Mouse (Mus musculus): ENCODE measurements around the gene Ank3. TPM values are rescaled to one million over a fixed set of nuclear protein-coding genes. Genes with fewer than 3 reads are reported as not detected.

The Ank3 gene
- polyA plus RNA-seq, 1 experiment from 2014 or later: 48.9 TPM

- Histone ChIP-seq H3K27me3 (ENCODE audit: control insufficient read depth, insufficient read depth, low read length) (no peaks in the 10 kb centered on the region), H3K4me1 (ENCODE audit: control insufficient read depth, insufficient read depth, low read length) (0 out of 2 replicates have a peak, but pooled peaks cover 5% of the 10 kb centered on the region), H3K9me3 (replicated peaks; ENCODE audit: control insufficient read depth, low read length) (no peaks in the 10 kb centered on the region), H3K36me3 (ENCODE audit: control insufficient read depth, insufficient read depth, low read length) (no peaks in the 10 kb centered on the region), H3K4me3 (ENCODE audit: low read depth, low read length) (no peak overlapping the region), H3K4me2 (no peak overlapping the region), H3K9ac (ENCODE audit: low read depth, low read length) (no peak overlapping the region), H3K27ac (ENCODE audit: low read depth, low read length) (no peak overlapping the region)
- 83% methylated on average over 5 of the region's 5 CpGs for WGBS (ENCODE audit: insufficient replicate concordance)
- ATAC-seq (replicated peaks; ENCODE audit: insufficient number of reproducible peaks, low FRiP score, low TSS enrichment): no peak
Measured at GRCm38 (mm10) chr10:69917711-69918110, 519.1 kb downstream of the Ank3 start.

GRCm38 (mm10) chr10:69918461-69919151 is 520.0 kb downstream of the Ank3 start:
- peaks cover 8% of the 10 kb centered on the region; the same call in 1 of the 2 replicates for H3K4me1 ChIP-seq (ENCODE audit: control insufficient read depth, insufficient read depth, low read length)

DNA sequence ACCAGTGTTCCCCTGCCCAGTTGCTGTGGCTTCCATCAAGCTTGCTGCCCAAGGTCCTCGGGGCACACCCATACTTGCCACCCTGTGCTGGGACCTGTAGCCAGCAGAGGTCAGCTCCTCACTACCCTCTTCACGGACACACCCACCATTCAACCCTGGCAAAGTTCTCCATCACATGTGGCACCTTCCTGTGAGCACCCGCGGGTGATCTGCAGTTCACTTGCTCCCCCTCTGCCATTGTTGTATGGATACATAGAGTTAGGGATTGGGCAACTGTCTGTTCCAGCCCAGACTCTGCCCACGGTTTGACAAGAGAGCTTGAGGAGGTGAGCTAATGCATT is 520.5 kb downstream of the Ank3 start:
- Histone ChIP-seq H3K36me3 (ENCODE audit: control insufficient read depth, insufficient read depth, low read length) (no peaks in the 10 kb centered on the region), H3K4me2 (no peak overlapping the region), H3K9ac (ENCODE audit: low read depth, low read length) (no peak overlapping the region), H3K4me1 (ENCODE audit: control insufficient read depth, insufficient read depth, low read length) (peaks cover 13% of the 10 kb centered on the region; the same call in 1 of the 2 replicates), H3K9me3 (replicated peaks; ENCODE audit: control insufficient read depth, low read length) (no peaks in the 10 kb centered on the region), H3K4me3 (ENCODE audit: low read depth, low read length) (no peak overlapping the region), H3K27me3 (ENCODE audit: control insufficient read depth, insufficient read depth, low read length) (no peaks in the 10 kb centered on the region), H3K27ac (ENCODE audit: low read depth, low read length) (no peak overlapping the region)
- no peak for ATAC-seq (replicated peaks; ENCODE audit: insufficient number of reproducible peaks, low FRiP score, low TSS enrichment)
- 74% methylated on average over 5 of the region's 5 CpGs for WGBS (ENCODE audit: insufficient replicate concordance)

More at GRCm38 (mm10) chr10:69918461-69919151, 520.0 kb downstream of the Ank3 start:
- H3K4me3 ChIP-seq (ENCODE audit: low read depth, low read length): no peak overlapping the region
- WGBS (ENCODE audit: insufficient replicate concordance): 94% methylated on average over 6 of the region's 6 CpGs
- H3K4me2 ChIP-seq: no peak overlapping the region
- no peaks in the 10 kb centered on the region for H3K9me3 ChIP-seq (replicated peaks; ENCODE audit: control insufficient read depth, low read length)
- H3K9ac ChIP-seq (ENCODE audit: low read depth, low read length): no peak overlapping the region
- no peak for ATAC-seq (replicated peaks; ENCODE audit: insufficient number of reproducible peaks, low FRiP score, low TSS enrichment)
- no peaks in the 10 kb centered on the region for H3K36me3 ChIP-seq (ENCODE audit: control insufficient read depth, insufficient read depth, low read length)
- H3K27me3 ChIP-seq (ENCODE audit: control insufficient read depth, insufficient read depth, low read length): no peaks in the 10 kb centered on the region
- H3K27ac ChIP-seq (ENCODE audit: low read depth, low read length): no peak overlapping the region

DNA sequence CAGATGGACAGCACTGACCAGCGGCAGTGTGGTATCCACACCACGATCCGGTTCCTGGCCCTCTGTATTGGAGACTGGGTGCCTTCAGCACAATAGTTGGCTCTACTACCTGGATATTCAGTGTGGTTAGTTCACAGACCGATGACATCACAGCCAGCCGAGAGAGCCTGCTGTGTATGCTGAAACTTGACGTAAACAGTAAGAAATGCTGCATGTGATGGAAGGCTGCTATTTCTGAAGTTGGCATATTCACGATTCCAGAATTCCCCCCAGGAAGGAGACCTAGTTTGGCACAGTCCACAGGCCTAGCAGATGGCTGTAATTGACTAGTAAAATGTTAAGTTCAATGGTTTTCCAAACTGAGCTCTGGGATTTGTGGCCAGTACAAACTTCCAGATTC is 521.2 kb downstream of the Ank3 start:
- Histone ChIP-seq H3K9ac (ENCODE audit: low read depth, low read length) (no peak overlapping the region), H3K4me3 (ENCODE audit: low read depth, low read length) (no peak overlapping the region), H3K9me3 (replicated peaks; ENCODE audit: control insufficient read depth, low read length) (no peaks in the 10 kb centered on the region), H3K4me1 (ENCODE audit: control insufficient read depth, insufficient read depth, low read length) (peaks cover 17% of the 10 kb centered on the region), H3K27ac (ENCODE audit: low read depth, low read length) (no peak overlapping the region), H3K36me3 (ENCODE audit: control insufficient read depth, insufficient read depth, low read length) (no peaks in the 10 kb centered on the region), H3K4me2 (no peak overlapping the region), H3K27me3 (ENCODE audit: control insufficient read depth, insufficient read depth, low read length) (no peaks in the 10 kb centered on the region)
- no peak for ATAC-seq (replicated peaks; ENCODE audit: insufficient number of reproducible peaks, low FRiP score, low TSS enrichment)
- 81% methylated on average over 7 of the region's 7 CpGs for WGBS (ENCODE audit: insufficient replicate concordance)

- no peak overlapping the region for H3K27ac ChIP-seq (ENCODE audit: low read depth, low read length)
- H3K27me3 ChIP-seq (ENCODE audit: control insufficient read depth, insufficient read depth, low read length): no peaks in the 10 kb centered on the region
- ATAC-seq (replicated peaks; ENCODE audit: insufficient number of reproducible peaks, low FRiP score, low TSS enrichment): no peak
- no peaks in the 10 kb centered on the region for H3K9me3 ChIP-seq (replicated peaks; ENCODE audit: control insufficient read depth, low read length)
- H3K4me3 ChIP-seq (ENCODE audit: low read depth, low read length): no peak overlapping the region
- no peak overlapping the region for H3K4me2 ChIP-seq
- H3K4me1 ChIP-seq (ENCODE audit: control insufficient read depth, insufficient read depth, low read length): peaks cover 26% of the 10 kb centered on the region
- no peak overlapping the region for H3K9ac ChIP-seq (ENCODE audit: low read depth, low read length)
- no peaks in the 10 kb centered on the region for H3K36me3 ChIP-seq (ENCODE audit: control insufficient read depth, insufficient read depth, low read length)
- 74% methylated on average over 5 of the region's 5 CpGs for WGBS (ENCODE audit: insufficient replicate concordance)
Measured at GRCm38 (mm10) chr10:69922076-69922475, 523.5 kb downstream of the Ank3 start.

GRCm38 (mm10) chr10:69923801-69924200 is 525.2 kb downstream of the Ank3 start:
- no peaks in the 10 kb centered on the region for H3K27me3 ChIP-seq (ENCODE audit: control insufficient read depth, insufficient read depth, low read length)
- H3K4me3 ChIP-seq (ENCODE audit: low read depth, low read length): peak overlapping the region; percentile 39; the same call in 1 of the 2 replicates
- H3K9me3 ChIP-seq (replicated peaks; ENCODE audit: control insufficient read depth, low read length): no peaks in the 10 kb centered on the region
- no peak overlapping the region for H3K9ac ChIP-seq (ENCODE audit: low read depth, low read length)
- 0 out of 2 replicates have a peak overlapping the region, but pooled peaks have one; percentile 6 for H3K27ac ChIP-seq (ENCODE audit: low read depth, low read length)
- H3K4me1 ChIP-seq (ENCODE audit: control insufficient read depth, insufficient read depth, low read length): peaks cover 26% of the 10 kb centered on the region
- H3K36me3 ChIP-seq (ENCODE audit: control insufficient read depth, insufficient read depth, low read length): no peaks in the 10 kb centered on the region
- H3K4me2 ChIP-seq: peak overlapping the region; percentile 73
- 10% methylated on average over 8 of the region's 8 CpGs for WGBS (ENCODE audit: insufficient replicate concordance)
- no peak; the same call in 1 of the 2 replicates for ATAC-seq (replicated peaks; ENCODE audit: insufficient number of reproducible peaks, low FRiP score, low TSS enrichment)

GRCm38 (mm10) chr10:69924321-69924720 is 525.7 kb downstream of the Ank3 start:
- Histone ChIP-seq H3K9me3 (replicated peaks; ENCODE audit: control insufficient read depth, low read length) (no peaks in the 10 kb centered on the region), H3K9ac (ENCODE audit: low read depth, low read length) (peak overlapping the region; percentile 66; the same call in 1 of the 2 replicates), H3K27ac (ENCODE audit: low read depth, low read length) (0 out of 2 replicates have a peak overlapping the region, but pooled peaks have one; percentile 6), H3K4me2 (peak overlapping the region; percentile 73), H3K36me3 (ENCODE audit: control insufficient read depth, insufficient read depth, low read length) (no peaks in the 10 kb centered on the region), H3K4me1 (ENCODE audit: control insufficient read depth, insufficient read depth, low read length) (peaks cover 26% of the 10 kb centered on the region), H3K27me3 (ENCODE audit: control insufficient read depth, insufficient read depth, low read length) (no peaks in the 10 kb centered on the region), H3K4me3 (ENCODE audit: low read depth, low read length) (peak overlapping the region; percentile 39)
- ATAC-seq (replicated peaks; ENCODE audit: insufficient number of reproducible peaks, low FRiP score, low TSS enrichment): peak; percentile 85
- 1% methylated on average over 11 of the region's 11 CpGs for WGBS (ENCODE audit: insufficient replicate concordance)

DNA sequence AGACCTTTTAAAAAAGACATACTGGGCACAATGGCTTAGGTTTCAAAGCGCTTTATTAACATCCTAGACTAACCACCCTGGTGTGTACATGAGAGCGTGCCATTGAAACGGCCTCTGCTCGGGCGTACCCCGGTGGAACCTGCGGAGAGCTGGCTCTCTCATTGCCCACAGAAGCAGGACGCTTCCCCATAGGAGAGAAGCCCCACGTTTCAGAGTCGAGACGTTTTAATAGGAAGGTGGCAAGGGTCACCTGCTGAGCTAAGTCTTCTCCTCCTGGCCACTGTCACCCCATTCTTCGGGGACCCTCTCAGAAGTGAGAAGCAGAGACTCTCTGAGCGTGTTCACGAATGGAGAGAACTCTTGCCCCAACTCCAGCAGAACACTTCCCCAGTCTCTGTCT is 526.3 kb downstream of the Ank3 start:
- no peaks in the 10 kb centered on the region for H3K36me3 ChIP-seq (ENCODE audit: control insufficient read depth, insufficient read depth, low read length)
- peak overlapping the region; percentile 39 for H3K4me3 ChIP-seq (ENCODE audit: low read depth, low read length)
- H3K4me2 ChIP-seq: peak overlapping the region; percentile 73
- no peaks in the 10 kb centered on the region for H3K9me3 ChIP-seq (replicated peaks; ENCODE audit: control insufficient read depth, low read length)
- peak; percentile 36; the same call in 1 of the 2 replicates for ATAC-seq (replicated peaks; ENCODE audit: insufficient number of reproducible peaks, low FRiP score, low TSS enrichment)
- H3K9ac ChIP-seq (ENCODE audit: low read depth, low read length): peak overlapping the region; percentile 66
- H3K27me3 ChIP-seq (ENCODE audit: control insufficient read depth, insufficient read depth, low read length): no peaks in the 10 kb centered on the region
- H3K4me1 ChIP-seq (ENCODE audit: control insufficient read depth, insufficient read depth, low read length): peaks cover 26% of the 10 kb centered on the region
- 4% methylated on average over 14 of the region's 14 CpGs for WGBS (ENCODE audit: insufficient replicate concordance)
- H3K27ac ChIP-seq (ENCODE audit: low read depth, low read length): peak overlapping the region; percentile 74
